Mouse (Mus musculus): ENCODE results near the gene Tek.

Tek gene

DNA sequence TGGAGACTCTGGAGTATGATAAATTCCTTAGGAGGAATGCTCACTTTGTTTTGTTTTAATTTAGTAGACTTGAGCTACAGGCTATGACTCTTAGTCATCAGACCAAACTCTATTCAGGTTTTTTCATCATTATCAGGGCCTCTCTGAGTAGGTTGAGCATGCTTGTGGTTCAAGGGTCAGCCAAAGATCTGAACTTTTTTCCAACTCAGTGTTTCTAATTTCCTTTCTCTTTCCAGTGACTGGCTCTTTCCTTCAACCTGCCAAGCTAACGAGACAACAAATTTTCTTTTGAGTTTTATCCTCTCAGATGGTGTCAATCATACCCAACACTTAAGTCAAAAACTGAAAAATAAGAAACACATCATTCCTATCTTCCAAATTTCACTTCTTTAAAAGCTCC, 71.5 kb downstream of the Tek start:
- no peak for DNase-seq (ENCODE audit: low spot score)

DNA sequence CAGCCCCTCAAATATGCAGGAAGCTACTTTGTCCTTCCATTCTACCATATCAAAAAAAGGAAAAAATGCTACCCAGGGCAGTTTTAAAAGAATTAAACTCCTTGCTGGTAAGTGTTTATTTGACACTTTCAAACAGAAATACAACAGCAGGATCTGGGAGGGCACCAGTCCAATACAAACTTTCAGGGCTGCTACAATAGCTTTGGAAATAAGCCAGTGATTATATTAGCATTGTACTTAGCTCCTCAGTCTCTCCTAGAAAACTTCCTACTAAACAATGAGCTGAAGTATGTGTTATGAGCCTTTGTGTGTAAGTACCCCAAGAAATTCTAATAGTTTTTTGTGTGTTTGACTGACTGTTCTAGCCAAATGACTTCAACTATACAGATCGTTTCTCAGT, 87.8 kb downstream of the Tek start:
- DNase-seq (ENCODE audit: low spot score): no peak

DNA sequence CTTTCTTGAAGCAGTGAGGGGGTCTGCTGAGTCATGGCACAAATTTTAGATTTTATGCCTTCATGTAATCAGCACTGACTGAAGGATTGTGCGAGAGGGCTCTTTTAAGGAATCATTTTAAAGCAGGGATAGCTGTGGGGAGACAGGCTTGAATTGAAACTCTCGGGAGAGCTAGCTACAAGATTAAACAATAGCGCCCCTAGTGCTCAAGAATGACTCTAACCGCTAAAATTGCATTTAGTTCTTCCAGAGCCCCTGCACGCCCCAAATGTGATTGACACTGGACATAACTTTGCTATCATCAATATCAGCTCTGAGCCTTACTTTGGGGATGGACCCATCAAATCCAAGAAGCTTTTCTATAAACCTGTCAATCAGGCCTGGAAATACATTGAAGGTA, 88.3 kb downstream of the Tek start:
- DNase-seq (ENCODE audit: low spot score): no peak

DNA sequence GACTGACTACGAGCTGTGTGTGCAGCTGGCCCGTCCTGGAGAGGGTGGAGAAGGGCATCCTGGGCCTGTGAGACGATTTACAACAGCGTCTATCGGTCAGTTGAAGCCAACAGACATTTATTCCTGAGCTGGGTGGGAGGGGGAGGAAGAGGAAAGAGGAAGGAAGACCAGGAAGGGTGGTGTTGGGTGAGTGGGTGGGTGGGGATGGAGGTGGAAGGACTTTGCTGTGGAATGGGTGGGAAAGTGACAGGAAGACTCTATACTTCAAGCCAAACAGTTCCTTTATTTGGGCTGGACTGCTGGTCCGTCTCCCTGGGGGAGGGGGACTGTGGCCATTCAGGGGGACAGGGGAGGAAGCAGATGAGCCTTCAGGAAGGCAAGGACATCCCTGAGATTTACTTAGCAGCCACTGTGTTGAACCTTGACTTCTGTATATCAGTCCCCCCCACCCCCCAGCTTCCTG, 90.9 kb downstream of the Tek start:
- no peak for DNase-seq (ENCODE audit: low spot score)

DNA sequence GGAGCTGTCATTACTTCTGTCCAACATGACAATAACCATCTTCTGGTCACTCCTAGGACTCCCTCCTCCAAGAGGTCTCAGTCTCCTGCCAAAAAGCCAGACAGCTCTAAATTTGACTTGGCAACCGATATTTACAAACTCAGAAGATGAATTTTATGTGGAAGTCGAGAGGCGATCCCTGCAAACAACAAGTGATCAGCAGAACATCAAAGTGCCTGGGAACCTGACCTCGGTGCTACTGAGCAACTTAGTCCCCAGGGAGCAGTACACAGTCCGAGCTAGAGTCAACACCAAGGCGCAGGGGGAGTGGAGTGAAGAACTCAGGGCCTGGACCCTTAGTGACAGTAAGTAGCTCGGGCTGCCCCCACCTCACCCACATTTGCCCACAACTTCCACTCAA, 98.0 kb downstream of the Tek start:
- DNase-seq (ENCODE audit: low spot score): no peak

DNA sequence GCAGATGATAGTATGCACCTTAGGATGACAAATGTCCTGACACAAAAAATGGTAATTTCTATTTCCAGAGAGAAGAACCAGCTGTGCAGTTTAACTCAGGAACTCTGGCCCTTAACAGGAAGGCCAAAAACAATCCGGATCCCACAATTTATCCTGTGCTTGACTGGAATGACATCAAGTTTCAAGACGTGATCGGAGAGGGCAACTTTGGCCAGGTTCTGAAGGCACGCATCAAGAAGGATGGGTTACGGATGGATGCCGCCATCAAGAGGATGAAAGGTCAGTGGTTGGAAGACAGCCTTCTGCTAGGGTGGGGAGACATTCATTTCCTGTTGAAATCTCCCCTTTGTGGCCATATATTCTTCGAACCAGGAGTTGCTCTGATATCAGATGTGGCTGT, 114.2 kb downstream of the Tek start:
- no peak for DNase-seq (ENCODE audit: low spot score)

DNA sequence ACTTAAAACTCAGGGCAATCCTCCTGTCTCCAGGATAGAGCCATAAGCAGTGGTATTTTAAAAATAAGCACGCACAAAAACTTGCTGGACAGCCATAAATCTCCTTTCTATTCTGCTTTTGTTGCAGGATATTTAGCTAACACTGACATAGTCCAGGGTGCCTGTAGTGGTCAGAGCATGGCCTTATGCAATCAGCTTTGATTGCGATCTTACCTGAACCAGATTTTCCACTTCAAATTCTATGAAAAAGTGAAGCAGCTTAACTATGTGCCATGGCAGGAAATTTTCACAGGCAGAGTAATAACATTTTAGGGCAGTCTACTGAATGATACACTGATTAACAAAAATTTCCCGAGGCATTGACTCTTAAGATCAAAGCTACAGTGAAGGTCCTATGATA, 115.2 kb downstream of the Tek start:
- no peak for DNase-seq (ENCODE audit: low spot score)

DNA sequence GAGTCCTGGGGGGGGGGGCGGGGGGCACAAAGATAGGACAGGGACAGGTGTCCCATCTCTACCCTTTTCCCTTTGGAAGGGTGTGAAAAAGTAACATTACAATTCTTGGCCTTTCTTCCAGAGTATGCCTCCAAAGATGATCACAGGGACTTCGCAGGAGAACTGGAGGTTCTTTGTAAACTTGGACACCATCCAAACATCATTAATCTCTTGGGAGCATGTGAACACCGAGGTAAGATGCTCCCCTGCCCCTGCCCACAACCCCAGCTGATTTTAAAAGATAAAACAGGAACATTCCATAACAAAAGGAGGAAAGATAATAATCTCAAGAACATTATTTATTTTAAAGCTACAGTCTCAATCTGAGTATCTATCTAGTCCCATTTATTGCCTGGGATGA, 116.1 kb downstream of the Tek start:
- DNase-seq (ENCODE audit: low spot score): no peak

DNA sequence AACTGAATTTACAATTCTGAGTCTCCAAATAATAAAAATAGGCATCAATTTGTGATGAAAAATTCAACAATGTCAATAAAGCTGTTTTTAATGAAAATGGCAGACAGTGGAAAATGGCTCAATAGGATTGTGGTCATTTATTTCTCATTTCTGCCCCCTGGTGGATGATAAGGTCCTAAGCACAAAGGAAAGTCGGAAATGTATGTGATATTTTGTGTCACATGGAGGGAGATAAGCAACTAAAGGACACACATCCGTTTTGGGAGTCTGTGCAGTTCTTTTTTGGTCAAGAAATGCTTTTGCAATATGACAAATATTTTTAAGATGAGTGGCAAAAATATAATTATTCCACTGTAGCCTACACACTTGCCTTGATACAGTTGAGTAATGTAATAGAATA, 161.7 kb downstream of the Tek start:
- peak; percentile 2 for DNase-seq (ENCODE audit: low spot score)

DNA sequence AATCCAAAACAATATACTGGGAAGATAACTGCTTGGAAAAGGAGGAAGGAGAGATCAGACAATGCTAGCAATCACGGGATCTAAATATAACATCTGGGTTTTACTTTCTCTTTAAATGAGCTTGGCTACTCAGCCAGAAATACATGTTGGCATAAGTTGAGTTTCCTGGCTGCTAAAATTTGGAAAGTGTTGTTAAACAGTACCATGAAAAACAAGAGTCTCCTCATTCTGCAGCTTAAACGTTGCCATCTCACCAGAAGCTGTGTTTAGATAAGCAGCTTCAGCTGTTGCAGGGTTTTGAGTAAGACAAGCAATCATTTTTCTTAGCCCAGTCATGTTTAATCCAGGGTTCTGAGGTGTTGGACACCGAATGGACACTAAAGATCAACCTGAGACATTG, 162.7 kb downstream of the Tek start:
- DNase-seq (ENCODE audit: low spot score): no peak
